Mouse (Mus musculus) myocyte (in vitro differentiated cells): Measurements from ENCODE around the gene Notch4. TPM values are rescaled to one million over a fixed set of nuclear protein-coding genes. Genes with fewer than 3 reads are reported as not detected.

Experiments
- H3K27me3 ChIP-seq: one replicate; pipeline ENCODE4 v1.6.1; 2011; ENCODE audit not compliant: control insufficient read depth, insufficient read depth, insufficient read length
- H3K36me3 ChIP-seq: one replicate; pipeline ENCODE4 v1.6.1; 2011; ENCODE audit not compliant: control insufficient read depth, insufficient read depth
- H3K4me2 ChIP-seq: one replicate; pipeline ENCODE4 v1.6.1; 2011; ENCODE audit warnings: low read depth, control low read depth
- H3K4me3 ChIP-seq: one replicate; pipeline ENCODE4 v1.5.1; 2011; ENCODE audit warnings: mild to moderate bottlenecking, control low read depth, moderate library complexity
- H3K79me2 ChIP-seq: one replicate; pipeline ENCODE4 v1.6.1; 2011; ENCODE audit not compliant: control insufficient read depth, insufficient read depth
- H3ac ChIP-seq: one replicate; pipeline ENCODE4 v1.6.1; 2011; ENCODE audit not compliant: control insufficient read depth, insufficient read length
- CEBPB ChIP-seq: IDR thresholded peaks from 2 replicates; pipeline ENCODE4 v1.6.1; 2011; ENCODE audit warnings: mild to moderate bottlenecking, moderate library complexity; ENCODE audit not compliant: poor library complexity, insufficient read depth, severe bottlenecking
- E2F4 ChIP-seq: IDR thresholded peaks from one replicate; pipeline ENCODE4 v1.6.1; 2011; ENCODE audit warnings: mild to moderate bottlenecking, control low read depth, moderate library complexity; ENCODE audit not compliant: insufficient read depth
- MAX ChIP-seq: IDR thresholded peaks from one replicate; pipeline ENCODE4 v1.6.1; 2011; ENCODE audit warnings: low read depth, mild to moderate bottlenecking, control low read depth
- MYOD1 ChIP-seq, 3 experiments: IDR thresholded peaks; one replicate each; pipeline ENCODE4 v1.6.1; 2011; ENCODE audit warnings: control low read depth in 2 of 3, low read depth in 2 of 3, mild to moderate bottlenecking in 2 of 3, moderate library complexity in 1 of 3; ENCODE audit not compliant: insufficient read length in 2 of 3, control insufficient read depth in 1 of 3
- MYOG ChIP-seq, 3 experiments: IDR thresholded peaks; one replicate each; pipeline ENCODE4 v1.6.1; 2011; ENCODE audit warnings: control low read depth in 2 of 3, low read depth in 2 of 3, mild to moderate bottlenecking in 2 of 3; ENCODE audit not compliant: insufficient read length in 2 of 3, control insufficient read depth in 1 of 3, insufficient read depth in 1 of 3
- POLR2A ChIP-seq: IDR thresholded peaks from one replicate; pipeline ENCODE4 v1.6.1; 2011; ENCODE audit warnings: low read depth, mild to moderate bottlenecking, control low read depth, moderate library complexity; ENCODE audit not compliant: insufficient read length
- POLR2AphosphoS2 ChIP-seq: IDR thresholded peaks from one replicate; pipeline ENCODE4 v1.6.1; 2011; ENCODE audit warnings: low read depth, control low read depth; ENCODE audit not compliant: insufficient read length
- REST ChIP-seq: IDR thresholded peaks from one replicate; pipeline ENCODE4 v1.6.1; 2011; ENCODE audit warnings: mild to moderate bottlenecking, control low read depth, moderate library complexity; ENCODE audit not compliant: insufficient read depth, insufficient read length
- SRF ChIP-seq: IDR thresholded peaks from one replicate; pipeline ENCODE4 v1.6.1; 2011; ENCODE audit warnings: low read depth; ENCODE audit not compliant: control insufficient read depth, insufficient read length
- TCF12 ChIP-seq: IDR thresholded peaks from one replicate; pipeline ENCODE4 v1.6.1; 2011; ENCODE audit warnings: mild to moderate bottlenecking, control low read depth; ENCODE audit not compliant: poor library complexity, insufficient read depth, severe bottlenecking
- TCF3 ChIP-seq: IDR thresholded peaks from one replicate; pipeline ENCODE4 v1.6.1; 2011; ENCODE audit warnings: low read depth, control low read depth; ENCODE audit not compliant: insufficient read length
- USF1 ChIP-seq: IDR thresholded peaks from one replicate; pipeline ENCODE4 v1.6.1; 2011; ENCODE audit warnings: low read depth, mild to moderate bottlenecking, control low read depth, moderate library complexity
- polyA plus RNA-seq: library from polyadenylated mRNA; unstranded; fragments of >200 nt; fragmentation: generic; extraction: Trizol; gene quantifications from one replicate; pipeline ENCODE4 v1.2.1, GENCODE M21; 2012; ENCODE audit warnings: missing spikeins

Gene Notch4
- polyA plus RNA-seq, 1 experiment, result 0.31 TPM

GRCm38 (mm10) chr17:34564796-34565195 lies 728 bp downstream of the Notch4 start:
- H3K79me2 ChIP-seq, result no peaks in the 10 kb centered on the region
- TF ChIP-seq POLR2AphosphoS2 (no peak), TCF12 (no peak), REST (no peak), SRF (no peak), TCF3 (no peak), CEBPB (no peak), MAX (no peak), MYOG (IDR thresholded peaks at IDR 0.05; ENCODE audit: control insufficient read depth in 1 of 3, insufficient read depth in 1 of 3, insufficient read length in 2 of 3, low read depth in 2 of 3) (no peak), MYOD1 (IDR thresholded peaks at IDR 0.05; ENCODE audit: control insufficient read depth in 1 of 3, insufficient read length in 2 of 3, low read depth in 2 of 3) (no peak), E2F4 (no peak), POLR2A (no peak), USF1 (no peak)
- no peaks in the 10 kb centered on the region for H3K36me3 ChIP-seq
- H3K27me3 ChIP-seq, result peaks cover 62% of the 10 kb centered on the region
- no peak overlapping the region for H3K4me3 ChIP-seq
- H3K4me2 ChIP-seq, result no peak overlapping the region
- no peak overlapping the region for H3ac ChIP-seq

GRCm38 (mm10) chr17:34567311-34567710 lies 3.2 kb downstream of the Notch4 start:
- Histone ChIP-seq H3K79me2 (no peaks in the 10 kb centered on the region), H3ac (no peak overlapping the region), H3K4me2 (no peak overlapping the region), H3K4me3 (no peak overlapping the region), H3K27me3 (peaks cover 51% of the 10 kb centered on the region), H3K36me3 (no peaks in the 10 kb centered on the region)
- TF ChIP-seq POLR2A (no peak), REST (no peak), SRF (no peak), CEBPB (no peak), POLR2AphosphoS2 (no peak), MAX (no peak), E2F4 (no peak), USF1 (no peak), TCF3 (no peak), MYOG (IDR thresholded peaks at IDR 0.05; ENCODE audit: control insufficient read depth in 1 of 3, insufficient read depth in 1 of 3, insufficient read length in 2 of 3, low read depth in 2 of 3) (no peak), MYOD1 (IDR thresholded peaks at IDR 0.05; ENCODE audit: control insufficient read depth in 1 of 3, insufficient read length in 2 of 3, low read depth in 2 of 3) (no peak), TCF12 (no peak)

- H3K4me2 ChIP-seq, result no peak overlapping the region
- TF ChIP-seq POLR2AphosphoS2 (no peak), CEBPB (no peak), MYOG (IDR thresholded peaks at IDR 0.05; ENCODE audit: control insufficient read depth in 1 of 3, insufficient read depth in 1 of 3, insufficient read length in 2 of 3, low read depth in 2 of 3) (no peak), TCF3 (no peak), TCF12 (no peak), USF1 (no peak), E2F4 (no peak), MAX (no peak), SRF (no peak), MYOD1 (IDR thresholded peaks at IDR 0.05; ENCODE audit: control insufficient read depth in 1 of 3, insufficient read length in 2 of 3, low read depth in 2 of 3) (no peak), POLR2A (no peak), REST (no peak)
- peaks cover 46% of the 10 kb centered on the region for H3K27me3 ChIP-seq
- H3K4me3 ChIP-seq, result no peak overlapping the region
- no peak overlapping the region for H3ac ChIP-seq
- no peaks in the 10 kb centered on the region for H3K36me3 ChIP-seq
- no peaks in the 10 kb centered on the region for H3K79me2 ChIP-seq
Observed at GRCm38 (mm10) chr17:34568421-34568820, 4.4 kb downstream of the Notch4 start.

DNA sequence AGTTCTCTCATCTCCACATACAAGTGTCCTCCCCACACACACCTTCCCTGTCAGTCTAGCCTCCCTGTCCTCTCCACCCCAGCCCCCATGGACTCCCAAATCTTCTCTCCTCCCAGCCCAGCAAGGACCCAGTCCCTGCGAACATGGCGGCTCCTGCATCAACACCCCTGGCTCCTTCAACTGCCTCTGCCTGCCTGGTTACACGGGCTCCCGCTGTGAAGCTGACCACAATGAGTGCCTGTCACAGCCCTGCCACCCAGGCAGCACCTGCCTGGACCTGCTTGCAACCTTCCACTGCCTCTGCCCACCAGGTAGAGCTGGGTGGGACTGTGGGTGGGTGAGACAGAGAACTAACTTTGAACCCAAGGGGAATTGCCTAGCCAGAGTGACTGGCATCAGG lies 5.9 kb downstream of the Notch4 start:
- Histone ChIP-seq H3K4me2 (no peak overlapping the region), H3K36me3 (no peaks in the 10 kb centered on the region), H3ac (no peak overlapping the region), H3K27me3 (peaks cover 46% of the 10 kb centered on the region), H3K79me2 (no peaks in the 10 kb centered on the region), H3K4me3 (no peak overlapping the region)
- no peak for TF ChIP-seq SRF
- no peak for TF ChIP-seq MYOD1 (IDR thresholded peaks at IDR 0.05; ENCODE audit: control insufficient read depth in 1 of 3, insufficient read length in 2 of 3, low read depth in 2 of 3)
- no peak for TF ChIP-seq MYOG (IDR thresholded peaks at IDR 0.05; ENCODE audit: control insufficient read depth in 1 of 3, insufficient read depth in 1 of 3, insufficient read length in 2 of 3, low read depth in 2 of 3)
- TF ChIP-seq CEBPB, result no peak
- no peak for TF ChIP-seq POLR2A
- no peak for TF ChIP-seq POLR2AphosphoS2
- no peak for TF ChIP-seq USF1
- no peak for TF ChIP-seq REST

GRCm38 (mm10) chr17:34571875-34572274 lies 7.8 kb downstream of the Notch4 start:
- peaks cover 38% of the 10 kb centered on the region for H3K27me3 ChIP-seq
- H3K79me2 ChIP-seq, result no peaks in the 10 kb centered on the region
- H3K4me2 ChIP-seq, result no peak overlapping the region
- H3K4me3 ChIP-seq, result no peak overlapping the region
- no peaks in the 10 kb centered on the region for H3K36me3 ChIP-seq
- TF ChIP-seq MYOD1 (IDR thresholded peaks at IDR 0.05; ENCODE audit: control insufficient read depth in 1 of 3, insufficient read length in 2 of 3, low read depth in 2 of 3) (no peak), POLR2AphosphoS2 (no peak), REST (no peak), CEBPB (no peak), MYOG (IDR thresholded peaks at IDR 0.05; ENCODE audit: control insufficient read depth in 1 of 3, insufficient read depth in 1 of 3, insufficient read length in 2 of 3, low read depth in 2 of 3) (no peak), POLR2A (no peak), USF1 (no peak), E2F4 (no peak), MAX (no peak), TCF12 (no peak), TCF3 (no peak), SRF (no peak)
- H3ac ChIP-seq, result no peak overlapping the region
